Mouse (Mus musculus) right cerebral cortex, postnatal 14 days (tissue): ENCODE data around the gene Fam151a.
"Not testable (repeated sequence)": the region's sequence is repeated elsewhere in the genome, so short reads cannot be mapped to it uniquely, and the experiment has no call there.

Experiments used
- DNase-seq: peaks from one replicate; pipeline ENCODE4 v3.0.0; 2022

Fam151a gene

DNA sequence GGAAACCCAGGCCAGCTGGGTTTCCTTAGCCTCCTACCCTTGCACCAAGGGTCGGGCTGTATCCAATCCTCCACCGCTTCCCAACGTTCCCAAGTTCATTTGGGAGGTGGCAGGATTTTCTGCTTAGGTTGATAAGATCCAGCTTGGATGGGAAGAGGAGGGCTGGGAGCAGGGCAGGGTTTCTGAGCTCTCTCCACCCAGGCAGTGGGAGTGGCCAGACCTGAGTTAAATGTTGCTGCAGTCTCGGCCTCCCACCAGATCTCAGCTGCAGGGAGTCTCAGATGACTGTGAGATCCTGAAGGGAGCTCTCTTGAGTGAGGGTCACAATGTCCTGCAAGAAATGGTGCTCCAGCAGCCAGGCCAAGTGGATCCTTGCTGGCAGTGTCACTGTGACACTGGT, at the start of gene Fam151a:
Gene Fam151a, plus strand, starts transcription at position 254 of the 400 bp plus-strand sequence.
- no peak for DNase-seq

DNA sequence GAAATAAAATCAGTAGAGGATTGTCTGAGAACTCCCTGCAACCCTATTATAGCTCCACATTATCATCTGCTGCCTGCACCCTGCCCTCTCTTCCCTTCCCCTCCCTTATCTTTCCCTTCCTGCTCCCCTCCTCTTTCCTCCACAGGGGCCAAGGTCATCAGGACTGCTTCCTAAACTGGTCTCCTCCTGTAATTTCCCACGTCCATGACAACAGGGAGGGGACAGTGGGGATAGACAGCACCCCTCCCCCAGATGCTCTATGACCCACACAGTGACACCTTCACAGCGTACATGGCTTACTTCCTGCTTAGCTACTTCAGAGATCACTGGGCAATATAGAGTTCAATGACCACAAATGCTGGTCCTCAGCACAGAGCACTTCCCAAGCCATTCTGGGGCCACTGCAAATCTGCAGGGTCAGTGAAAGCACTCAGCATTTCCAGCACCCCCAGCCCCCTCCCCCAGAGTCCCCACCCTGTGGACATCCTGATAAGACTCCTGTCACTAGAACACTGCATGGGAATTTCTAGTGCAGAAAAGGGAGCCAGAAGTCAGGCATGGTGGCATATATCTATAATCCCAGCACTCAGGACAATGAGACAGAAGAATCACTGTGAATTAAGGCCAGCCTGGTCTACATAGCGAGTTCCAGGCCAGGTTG, 44.9 kb upstream of the Fam151a start:
- no peak for DNase-seq

DNA sequence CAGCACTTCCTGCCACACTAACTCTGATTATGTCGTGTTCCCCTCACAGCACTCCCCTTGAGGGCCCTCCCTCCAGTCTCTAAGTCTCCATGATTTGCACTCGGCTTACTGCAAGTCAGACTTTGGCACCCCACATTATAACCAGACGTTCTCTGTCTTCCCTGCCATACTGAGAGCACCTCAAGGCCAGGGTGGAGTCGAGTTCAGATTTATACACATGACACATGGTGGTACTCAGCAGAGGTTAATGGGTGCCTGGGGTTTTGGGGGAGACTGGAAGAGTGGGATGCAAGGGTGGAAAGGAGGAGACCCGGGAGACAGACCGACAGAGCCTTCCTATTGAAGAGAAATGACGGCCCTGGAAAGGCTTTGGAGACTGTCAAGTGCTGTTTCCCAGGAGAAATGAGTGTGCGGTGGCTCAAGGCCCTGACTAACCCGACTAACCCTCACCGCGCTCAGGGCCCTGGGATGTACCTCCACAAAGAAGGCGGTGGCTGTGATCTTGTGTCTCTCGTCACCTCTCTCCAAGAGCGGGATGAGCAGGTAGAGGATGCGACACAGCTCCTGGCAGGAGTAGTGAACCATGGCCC, 39.8 kb upstream of the Fam151a start:
- no peak for DNase-seq

DNA sequence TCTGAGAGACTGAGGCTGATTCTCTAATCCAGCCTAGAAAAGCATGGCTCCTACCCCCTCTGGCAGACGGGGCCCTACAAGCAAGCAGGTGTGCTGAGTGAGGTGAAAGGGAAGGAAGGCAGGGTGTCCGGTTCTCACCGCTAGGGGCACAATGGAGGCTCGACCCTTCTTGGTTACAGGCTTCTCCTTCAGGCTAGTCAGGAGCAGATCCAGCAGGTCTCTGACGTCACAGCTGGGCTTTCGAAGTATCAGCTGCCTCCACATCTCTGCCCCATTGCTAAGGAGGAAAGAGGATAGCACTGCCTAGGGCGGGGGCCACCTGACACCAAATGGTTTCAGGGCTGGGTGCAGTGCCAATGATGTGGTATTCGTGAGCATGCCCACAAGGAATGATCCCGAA, 33.7 kb upstream of the Fam151a start:
- DNase-seq, result peak; percentile 42

DNA sequence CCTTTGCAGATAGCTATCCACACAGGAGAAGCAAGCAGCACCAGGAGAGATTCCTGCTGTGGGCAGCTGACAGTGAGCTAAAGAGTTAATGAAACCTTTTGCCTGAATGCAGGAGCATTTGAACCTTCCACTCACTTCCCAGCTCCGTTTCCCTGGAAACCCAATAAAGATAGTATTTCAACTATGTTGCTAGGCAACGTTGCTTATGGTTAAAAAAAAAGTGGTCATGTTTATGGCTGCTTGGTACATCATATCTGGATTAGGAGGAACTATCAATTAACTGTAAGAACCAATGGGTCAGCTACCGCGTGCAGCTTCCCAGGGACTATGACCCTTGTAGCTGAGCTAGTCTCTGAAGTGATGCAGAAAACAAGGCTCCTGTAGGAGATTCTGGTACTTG, 32.9 kb upstream of the Fam151a start:
- no peak for DNase-seq

DNA sequence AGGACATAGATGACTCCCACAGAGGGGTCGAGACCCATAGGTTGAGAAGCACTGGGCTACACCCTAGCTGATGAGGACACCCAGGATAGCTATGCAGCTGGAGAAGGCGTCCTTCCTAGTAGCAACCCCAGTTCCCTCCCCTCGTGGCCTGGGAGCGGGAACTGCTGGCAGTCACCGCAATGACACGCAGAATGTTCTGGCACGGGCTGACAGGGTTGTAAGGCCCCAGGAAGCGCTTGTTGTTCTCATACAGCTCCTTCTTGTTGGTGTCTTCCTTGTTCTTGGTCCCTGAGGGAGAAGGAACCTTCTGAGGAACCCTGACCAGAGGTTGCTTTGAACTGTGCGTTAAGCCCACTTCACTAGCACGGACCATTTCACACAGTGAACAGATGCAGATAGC, 29.7 kb upstream of the Fam151a start:
- no peak for DNase-seq

DNA sequence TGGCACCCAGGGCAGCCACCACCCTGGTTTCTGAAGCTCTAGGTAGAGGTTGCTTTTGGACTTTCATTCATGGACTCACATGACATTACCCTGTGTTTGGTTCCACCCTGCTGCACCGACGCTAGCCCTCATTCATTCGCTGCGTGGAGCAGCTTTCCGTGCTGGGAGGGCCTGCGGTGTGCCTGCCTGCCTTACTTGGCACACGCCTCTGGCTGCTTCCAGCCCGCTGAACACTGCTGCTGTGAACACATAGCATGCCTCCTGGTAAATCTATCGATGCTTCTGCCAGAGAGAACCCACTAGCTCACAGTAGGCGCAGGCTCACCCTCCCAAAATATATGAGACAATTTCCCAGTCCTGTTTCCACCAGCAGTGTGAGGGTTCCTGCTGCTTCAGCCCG, 29.3 kb upstream of the Fam151a start:
- peak; percentile 59 for DNase-seq

DNA sequence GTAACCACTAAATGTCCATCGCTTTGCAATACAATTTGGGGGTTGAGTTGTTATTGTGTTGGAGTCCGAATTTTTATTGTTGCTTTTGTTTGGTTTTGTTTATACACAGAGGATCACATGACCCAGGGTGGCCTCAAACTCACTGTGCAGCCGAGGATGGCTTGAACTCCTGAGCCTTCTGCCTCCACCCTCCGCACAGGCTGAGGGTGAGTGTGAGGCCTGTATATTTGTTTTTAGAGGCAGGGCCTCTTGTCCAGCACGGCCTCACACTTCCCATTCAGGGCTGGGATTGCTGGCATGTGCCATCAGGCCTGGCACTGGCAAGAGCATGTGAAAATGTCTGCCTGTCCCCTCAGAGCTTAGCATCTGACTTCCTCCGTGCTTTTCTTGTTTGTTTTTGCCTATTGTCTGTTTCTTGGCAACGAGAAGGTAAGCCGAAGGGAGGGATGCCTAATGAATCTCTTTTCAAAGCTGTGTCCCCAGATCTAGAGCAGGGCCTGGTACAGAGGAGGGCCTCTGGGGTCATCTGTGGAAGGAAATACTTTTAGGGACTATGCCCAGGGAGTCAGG, 28.5 kb upstream of the Fam151a start:
- DNase-seq, result no peak

DNA sequence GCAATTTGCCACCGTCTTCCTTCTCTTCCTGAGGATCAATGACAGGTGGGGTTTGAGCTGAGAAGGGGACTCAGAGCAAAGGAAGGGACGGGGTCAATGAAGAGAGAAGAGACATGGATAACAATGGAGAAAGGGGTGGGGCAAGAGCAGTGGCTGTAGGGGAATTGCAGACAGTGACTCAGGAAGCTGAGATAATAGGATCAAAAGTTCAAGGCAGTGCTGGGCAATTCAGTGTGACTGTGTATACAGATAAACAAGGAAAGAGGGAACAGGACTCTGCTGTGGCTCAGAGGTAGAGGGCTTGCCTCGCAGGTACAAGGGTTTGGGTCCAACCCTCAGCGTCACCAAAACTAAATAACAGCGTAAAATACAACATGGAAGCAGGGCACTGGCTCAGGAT, 25.7 kb upstream of the Fam151a start:
- DNase-seq, result no peak

DNA sequence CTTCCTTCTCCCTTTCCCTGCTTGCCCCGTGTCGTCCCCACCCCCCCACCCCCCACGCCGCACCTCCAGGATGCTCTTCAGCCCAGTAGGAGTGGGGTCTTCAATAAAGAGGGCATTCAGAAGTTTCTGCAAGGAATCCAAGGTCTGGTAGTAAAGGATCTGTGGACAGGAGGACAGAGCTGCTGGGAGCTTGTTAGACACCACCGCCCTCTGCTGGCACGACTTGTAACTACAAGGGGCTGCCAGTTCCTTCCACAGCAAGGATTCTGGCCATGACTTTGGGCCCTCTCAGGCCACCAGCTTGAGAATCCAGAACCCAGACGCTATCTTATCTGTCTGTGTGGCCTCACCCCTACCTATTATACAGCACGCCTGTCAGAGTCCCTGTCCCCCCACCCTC, 25.3 kb upstream of the Fam151a start:
- DNase-seq, result peak; percentile 88

DNA sequence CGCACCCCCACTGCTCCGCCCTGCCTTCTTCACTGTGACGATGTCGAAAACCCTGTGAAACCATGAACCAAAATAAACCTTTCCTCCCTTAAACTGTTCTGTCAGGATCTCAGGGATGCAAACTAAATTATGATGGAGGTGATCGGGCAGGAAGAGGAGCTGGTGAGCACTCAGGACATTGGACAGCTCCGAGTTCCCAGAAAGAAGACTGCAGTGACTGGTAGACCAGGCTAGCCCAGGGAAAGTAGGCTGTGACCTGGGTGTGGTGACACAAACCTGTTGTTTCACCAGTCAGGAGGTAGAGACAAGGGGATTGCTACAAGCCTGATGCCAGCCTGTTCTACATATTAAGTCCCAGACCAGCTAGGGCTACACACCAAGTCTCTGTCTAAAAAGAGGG, 20.1 kb upstream of the Fam151a start:
- no peak for DNase-seq

DNA sequence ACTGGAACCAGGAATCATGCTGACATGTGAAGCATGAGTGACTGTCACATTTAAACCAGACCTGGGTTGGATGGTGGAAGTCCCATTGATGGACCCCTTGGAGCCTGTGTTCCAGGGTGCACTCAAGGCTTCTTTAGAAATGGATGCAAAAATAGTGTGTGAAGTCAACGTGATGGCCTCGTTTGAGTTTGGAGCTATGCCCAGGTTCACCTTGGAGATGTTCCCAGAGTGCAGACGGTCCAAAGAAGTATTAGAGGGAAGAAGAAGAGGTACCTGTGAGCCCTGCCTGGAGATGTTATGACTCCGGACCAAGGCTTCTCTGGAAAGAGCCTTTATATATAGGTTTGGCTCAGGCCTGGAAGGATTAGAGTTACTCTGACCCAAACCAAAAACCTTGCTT, 13.1 kb upstream of the Fam151a start:
- no peak for DNase-seq

DNA sequence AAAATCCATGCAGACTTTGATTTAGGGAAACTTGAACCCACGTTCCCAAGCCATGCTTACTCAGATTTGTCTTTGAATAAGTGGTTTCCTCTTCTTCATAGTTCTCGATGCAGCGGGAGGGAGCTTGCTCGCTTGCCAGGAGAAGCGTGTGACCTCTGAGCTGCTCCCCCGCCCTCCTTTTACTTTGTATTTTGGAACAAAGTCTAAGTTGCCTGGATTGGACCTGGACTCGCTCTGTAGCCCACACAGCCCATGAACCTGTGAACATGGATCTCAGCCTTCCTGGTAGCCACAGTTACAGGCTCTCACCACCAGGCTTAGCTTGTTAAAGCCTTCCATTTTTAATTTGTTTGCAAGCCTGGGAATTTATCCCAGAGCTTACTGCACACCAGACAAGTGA, 2.9 kb upstream of the Fam151a start, which contains the start of gene Mroh7:
Gene Mroh7, minus strand, starts transcription at position 112 of the 400 bp plus-strand sequence.
- DNase-seq, result no peak

DNA sequence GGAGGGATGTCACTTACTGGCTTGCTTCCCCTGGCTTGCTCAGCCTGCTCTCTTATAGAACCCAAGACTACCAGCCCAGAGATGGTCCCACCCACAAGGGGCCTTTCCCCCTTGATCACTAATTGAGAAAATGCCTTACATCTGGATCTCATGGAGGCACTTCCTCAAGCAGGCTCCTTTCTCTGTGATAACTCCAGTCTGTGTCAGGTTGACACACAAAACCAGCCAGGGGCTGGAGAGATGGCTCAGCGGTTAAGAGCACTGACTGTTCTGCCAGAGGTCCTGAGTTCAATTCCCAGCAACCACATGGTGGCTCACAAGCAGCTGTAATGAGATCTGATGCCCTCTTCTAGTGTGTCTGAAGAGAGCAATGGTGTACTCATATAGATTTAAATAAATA, 3.2 kb downstream of the Fam151a start:
- DNase-seq, result not testable (repeated sequence)

DNA sequence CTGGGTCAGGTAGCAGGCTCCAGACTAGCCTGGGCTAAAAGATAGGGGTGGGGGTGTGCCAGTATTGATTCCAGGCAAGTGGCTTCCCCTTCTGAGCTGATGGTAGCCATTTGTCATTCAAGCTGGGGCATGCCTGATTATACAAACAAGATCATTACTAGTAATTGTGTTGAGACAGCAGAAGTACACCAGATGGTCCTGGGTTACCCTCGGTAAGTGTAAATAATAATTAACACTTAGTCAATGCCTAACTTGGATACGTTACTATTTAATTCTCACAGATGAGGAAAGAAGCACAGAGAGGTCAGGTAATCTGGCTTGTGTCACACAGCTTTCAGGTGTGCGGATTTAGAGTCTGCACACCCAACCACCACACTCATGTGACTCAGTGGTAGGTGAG, 4.2 kb downstream of the Fam151a start:
- DNase-seq, result no peak

DNA sequence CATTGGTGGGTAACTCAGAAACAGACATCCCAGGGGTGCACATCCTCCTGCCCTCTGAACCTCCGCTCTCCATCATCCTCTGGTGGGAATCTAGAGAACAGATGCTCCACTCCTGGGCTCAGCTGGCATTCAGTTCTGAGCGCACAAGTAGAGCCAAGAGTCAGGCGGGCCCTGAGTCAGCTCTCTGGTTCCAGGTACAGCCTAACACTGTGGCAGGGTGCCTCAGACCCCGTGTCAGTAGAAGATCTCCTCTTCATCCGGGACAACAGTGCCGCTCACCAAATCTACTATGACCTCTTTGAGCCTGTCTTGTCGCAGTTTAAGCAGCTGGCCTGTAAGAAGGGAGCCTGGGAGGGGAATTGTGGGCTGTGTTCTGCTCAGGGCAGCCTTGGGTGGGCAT, 12.2 kb downstream of the Fam151a start:
- no peak for DNase-seq

DNA sequence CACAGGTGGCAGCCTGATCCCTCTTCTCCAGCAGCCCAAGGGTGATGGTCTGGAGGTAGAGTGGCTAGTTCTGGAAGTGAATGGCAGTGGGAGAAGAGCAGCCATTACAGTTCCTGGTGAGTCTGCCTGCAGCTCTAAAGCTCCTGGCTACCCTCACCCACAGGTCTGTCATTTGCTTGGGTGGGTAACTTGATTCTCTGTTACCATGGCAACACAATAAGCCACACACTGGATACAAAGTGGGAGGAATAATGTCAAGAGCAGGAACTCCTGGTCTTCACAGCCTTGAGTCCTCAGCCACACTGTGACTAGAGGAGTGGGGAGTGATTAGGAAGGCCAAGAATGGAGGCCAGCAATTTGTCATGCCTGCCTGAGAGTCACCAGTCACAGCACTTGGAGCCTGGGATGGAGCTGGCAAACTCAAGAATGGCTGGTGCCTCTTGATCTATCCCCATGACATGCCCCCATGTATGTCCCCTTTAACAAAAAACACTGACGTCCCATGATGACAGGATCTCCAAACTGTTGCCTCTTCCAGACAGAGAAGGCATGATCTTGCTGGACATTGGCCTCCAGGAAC, 13.4 kb downstream of the Fam151a start:
- DNase-seq, result no peak

DNA sequence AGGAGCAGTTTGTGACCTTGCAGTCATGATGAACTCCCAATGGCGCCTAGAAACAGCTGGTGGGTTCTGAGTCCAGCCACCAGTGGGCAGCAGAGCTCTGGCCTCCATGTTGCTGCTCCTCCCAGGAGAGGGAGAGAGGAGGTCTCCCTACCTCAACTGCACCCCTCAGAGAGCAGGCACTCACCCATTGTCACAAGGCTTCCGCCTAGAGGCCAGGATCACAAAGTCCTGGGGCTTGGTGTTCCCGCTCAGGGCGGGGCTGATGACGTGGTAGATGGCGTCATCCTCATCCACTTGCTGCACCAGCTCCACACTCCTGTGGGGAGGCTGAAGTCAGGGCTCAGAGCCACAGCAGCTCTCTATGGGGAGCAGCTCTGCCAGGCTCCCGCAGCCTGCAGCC, 16.0 kb downstream of the Fam151a start:
- peak; percentile 77 for DNase-seq

DNA sequence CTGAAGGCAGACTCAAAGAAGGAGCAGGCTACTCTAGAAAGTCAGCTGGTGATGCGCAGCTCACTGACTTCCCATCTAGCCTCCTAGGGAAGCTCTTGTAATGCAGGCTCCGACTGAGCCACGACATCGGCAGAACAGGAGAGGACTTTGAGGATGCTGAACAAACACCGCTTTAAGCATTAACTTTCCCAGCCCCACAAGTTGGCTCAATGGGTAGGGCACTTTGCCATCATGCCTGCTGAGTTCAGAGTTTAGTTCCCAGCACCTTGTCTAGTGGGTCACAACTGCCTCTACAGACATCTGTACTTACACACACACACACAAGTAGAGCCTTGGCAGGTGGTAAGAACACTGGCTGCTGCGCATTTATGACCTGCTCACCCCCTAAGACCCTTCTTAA, 18.0 kb downstream of the Fam151a start:
- no peak for DNase-seq

DNA sequence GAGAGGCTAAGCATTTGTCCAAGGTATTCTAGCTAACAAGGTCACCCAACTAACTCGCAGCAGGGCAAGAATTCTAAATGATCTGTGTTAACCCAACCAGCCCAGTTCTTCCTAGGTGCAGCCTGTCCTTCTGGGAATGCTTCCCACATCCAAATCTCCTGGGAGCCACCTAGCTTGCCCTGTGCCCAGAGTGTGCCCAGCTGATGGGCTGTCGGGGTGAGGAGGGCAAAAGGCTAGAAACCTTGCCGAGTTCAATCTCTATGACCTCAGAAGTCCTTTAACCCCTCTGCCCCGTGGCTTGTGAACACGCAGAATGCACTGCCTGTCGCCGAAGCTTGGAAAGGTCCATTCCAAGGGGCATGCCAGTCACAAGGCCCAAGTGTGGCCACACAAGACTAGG, 30.5 kb downstream of the Fam151a start:
- no peak for DNase-seq

DNA sequence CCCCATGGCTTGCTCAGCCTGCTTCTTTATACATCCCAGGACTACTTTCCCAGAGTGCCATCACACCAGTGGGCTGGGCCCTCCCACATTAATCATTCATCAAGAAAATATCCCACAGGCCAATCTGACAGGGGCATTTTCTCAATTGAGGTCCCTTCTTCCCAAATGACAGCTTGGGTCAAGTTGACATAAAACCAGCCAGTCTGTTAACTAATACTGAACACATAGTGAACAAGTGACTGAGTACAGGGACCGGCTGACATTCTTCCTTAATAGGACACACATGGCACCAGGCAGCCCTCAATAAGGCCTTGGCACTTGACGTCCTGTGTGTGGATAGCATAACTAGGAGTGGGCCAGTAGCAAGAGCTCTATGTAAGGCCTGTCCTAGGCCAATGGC, 35.6 kb downstream of the Fam151a start:
- DNase-seq, result no peak

DNA sequence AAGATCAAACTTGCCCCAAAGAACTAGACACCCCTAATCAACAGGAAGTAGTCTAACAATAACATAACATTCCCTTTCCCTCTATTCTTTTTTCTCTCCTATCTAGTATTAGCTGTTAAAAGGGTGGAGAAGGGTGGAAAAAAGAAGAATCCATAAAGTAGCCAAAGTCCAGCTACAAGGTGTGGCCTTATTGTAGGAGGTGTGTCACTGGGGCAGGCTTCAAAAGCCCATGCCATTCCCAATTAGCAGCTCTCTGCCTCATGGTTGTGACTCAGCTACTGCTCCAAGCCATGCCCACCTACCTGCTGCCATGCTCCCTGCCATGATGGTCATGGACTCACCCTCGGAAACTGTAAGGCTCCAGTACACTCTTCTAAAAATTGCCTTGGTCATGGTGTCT, 38.9 kb downstream of the Fam151a start:
- no peak for DNase-seq

DNA sequence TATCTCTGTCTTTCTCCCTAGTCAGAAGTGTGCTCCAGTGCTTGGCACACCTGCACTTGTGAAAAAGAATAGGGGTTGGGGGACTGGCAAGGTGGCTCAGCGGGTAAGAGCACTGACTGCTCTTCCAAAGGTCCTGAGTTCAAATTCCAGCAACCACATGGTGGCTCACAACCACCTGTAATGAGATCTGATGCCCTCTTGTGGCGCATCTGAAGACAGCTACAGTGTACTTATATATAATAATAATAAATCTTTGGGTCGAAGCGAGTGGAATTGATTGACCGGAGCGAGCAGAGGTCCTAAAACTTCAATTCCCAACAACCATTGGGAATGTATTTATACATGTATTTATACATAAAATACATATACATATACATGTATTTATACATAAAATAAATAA, 42.1 kb downstream of the Fam151a start:
- not testable (repeated sequence) for DNase-seq

DNA sequence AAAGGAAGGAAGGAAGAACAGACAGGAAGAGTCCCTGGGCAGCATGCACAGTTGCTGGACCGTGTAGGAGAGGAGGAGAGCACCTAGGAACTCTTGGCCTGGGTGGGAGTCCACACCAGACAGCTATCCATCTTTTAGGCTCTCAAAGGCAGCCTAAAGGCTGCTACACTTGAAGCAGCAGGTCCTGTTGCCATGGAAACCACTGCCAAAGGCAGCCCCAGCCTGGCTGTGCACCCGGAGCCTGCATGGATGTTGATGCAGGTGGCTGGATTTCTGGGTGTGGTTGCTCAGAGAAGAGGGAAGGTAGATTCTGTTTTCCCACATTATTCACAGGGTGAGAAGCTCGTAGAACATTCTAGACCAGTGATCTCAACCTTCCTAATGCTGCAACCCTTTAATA, 43.3 kb downstream of the Fam151a start:
- DNase-seq, result peak; percentile 65
